Mouse (Mus musculus) layer of hippocampus, adult 2 months (tissue): ENCODE data around the gene Mmp28. TPM values are rescaled to one million over a fixed set of nuclear protein-coding genes. Genes with fewer than 3 reads are reported as not detected.

Experiments used
- DNase-seq, 2 experiments: peaks; one replicate each; pipeline ENCODE4 v3.0.0; 2022; ENCODE audit warnings: low spot score in 2 of 2
- H3K27ac ChIP-seq: fragments of 200-600 bp; 2 replicates; pipeline ENCODE4 v1.8.1; 2022
- H3K4me3 ChIP-seq: fragments of 200-600 bp; 2 replicates; pipeline ENCODE4 v1.8.1; 2022; ENCODE audit warnings: mild to moderate bottlenecking
- CTCF ChIP-seq: fragments of 200-600 bp; conservative IDR thresholded peaks from 2 replicates; pipeline ENCODE4 v1.8.1; 2022; ENCODE audit warnings: antibody characterized with exemption, mild to moderate bottlenecking, moderate library complexity
- total RNA-seq, 2 experiments: library from RNA; stranded (reverse); gene quantifications; 2 replicates each; pipeline ENCODE4 v1.2.3; 2021

The Mmp28 gene
- total RNA-seq, 2 experiments from 2014 or later, result 3.0 to 3.3 TPM

GRCm38 (mm10) chr11:83409792-83410291 lies 53.0 kb downstream of the Mmp28 start:
- Histone ChIP-seq H3K4me3 (peak overlapping the region; percentile 78), H3K27ac (peak overlapping the region; percentile 95)
- DNase-seq, result no peak
- no peak for TF ChIP-seq CTCF

GRCm38 (mm10) chr11:83409087-83409754 lies 53.6 kb downstream of the Mmp28 start, which contains the start of gene Rasl10b:
Rasl10b (plus strand) TSS chr11:83409137.
- H3K27ac ChIP-seq, result peak within 1 kb of the TSS; percentile 95
- DNase-seq, result peak in 1 of 2 experiments; percentile 49
- peak within 1 kb of the TSS; percentile 78 for H3K4me3 ChIP-seq
- no peak for TF ChIP-seq CTCF

GRCm38 (mm10) chr11:83408242-83408641 lies 54.6 kb downstream of the Mmp28 start:
- Histone ChIP-seq H3K27ac (no peak overlapping the region), H3K4me3 (no peak overlapping the region)
- no peak for DNase-seq
- TF ChIP-seq CTCF, result no peak

- H3K27ac ChIP-seq, result no peak overlapping the region
- TF ChIP-seq CTCF, result no peak
- no peak overlapping the region for H3K4me3 ChIP-seq
- no peak for DNase-seq
Observed at GRCm38 (mm10) chr11:83406391-83406790, 56.5 kb downstream of the Mmp28 start.

- no peak for TF ChIP-seq CTCF
- DNase-seq, result no peak
- no peak overlapping the region for H3K27ac ChIP-seq
- no peak overlapping the region for H3K4me3 ChIP-seq
Observed at GRCm38 (mm10) chr11:83403787-83404186, 59.1 kb downstream of the Mmp28 start.

GRCm38 (mm10) chr11:83398724-83399123 lies 64.1 kb downstream of the Mmp28 start:
- DNase-seq, result no peak
- TF ChIP-seq CTCF, result no peak
- Histone ChIP-seq H3K4me3 (no peak overlapping the region), H3K27ac (no peak overlapping the region)

GRCm38 (mm10) chr11:83397626-83398025 lies 65.2 kb downstream of the Mmp28 start:
- H3K4me3 ChIP-seq, result no peak overlapping the region
- no peak overlapping the region for H3K27ac ChIP-seq
- no peak for TF ChIP-seq CTCF
- DNase-seq, result no peak

- Histone ChIP-seq H3K4me3 (no peak overlapping the region), H3K27ac (peak overlapping the region; percentile 75)
- no peak for TF ChIP-seq CTCF
- DNase-seq, result peak in 1 of 2 experiments; percentile 63
Observed at GRCm38 (mm10) chr11:83394802-83395439, 68.0 kb downstream of the Mmp28 start.

- DNase-seq, result no peak
- peak overlapping the region; percentile 82 for H3K27ac ChIP-seq
- H3K4me3 ChIP-seq, result no peak overlapping the region
- TF ChIP-seq CTCF, result no peak
Observed at GRCm38 (mm10) chr11:83393062-83393461, 69.8 kb downstream of the Mmp28 start.

Other genes with a start within 250 kb of the Mmp28 start
- gene Slfn14, start 176.3 kb downstream of the Mmp28 start, total RNA-seq, result not detected
- gene Ap2b1, start 164.0 kb downstream of the Mmp28 start, total RNA-seq, result 100 to 1,000 TPM; 319 to 331 TPM
- gene Pex12, start 160.5 kb downstream of the Mmp28 start, total RNA-seq, result 10 to 100 TPM; 11.0 to 11.2 TPM
- 100 to 1,000 TPM; 229 to 234 TPM for gene Rasl10b, start 53.9 kb downstream of the Mmp28 start, total RNA-seq
- under 1 TPM in 1 of 2 experiments, not detected in 1; 0.28 TPM for gene Gas2l2, start 33.6 kb downstream of the Mmp28 start, total RNA-seq
- gene 1700020L24Rik, start 25.4 kb downstream of the Mmp28 start, total RNA-seq, result not detected
- 10 to 100 TPM; 81.2 to 93.6 TPM for gene Taf15, start 10.0 kb upstream of the Mmp28 start, total RNA-seq
- gene Heatr9, start 59.1 kb upstream of the Mmp28 start, total RNA-seq, result not detected
- gene Ccl5, start 67.4 kb upstream of the Mmp28 start, total RNA-seq, result not detected
- 1 to 10 TPM; 4.5 to 4.8 TPM for gene Ccl9, start 115.6 kb upstream of the Mmp28 start, total RNA-seq
- gene Ccl6, start 130.0 kb upstream of the Mmp28 start, total RNA-seq, result 1 to 10 TPM; 1.1 to 1.4 TPM
- not detected for gene Rpl9-ps1, start 182.6 kb upstream of the Mmp28 start, total RNA-seq
- not detected for gene Ccl3, start 186.3 kb upstream of the Mmp28 start, total RNA-seq
- not detected for gene Ccl4, start 199.5 kb upstream of the Mmp28 start, total RNA-seq
- gene Wfdc17, start 240.9 kb upstream of the Mmp28 start, total RNA-seq, result not detected
- 1 to 10 TPM in 1 of 2 experiments, not detected in 1; 1.1 TPM for gene Wfdc18, start 245.9 kb upstream of the Mmp28 start, total RNA-seq